Mouse (Mus musculus) right cerebral cortex, adult 2 months (tissue): ENCODE results near the gene Olfr1466.

Source experiments
- DNase-seq, 2 experiments: peaks; one replicate each; pipeline ENCODE4 v3.0.0; 2021 to 2022; ENCODE audit warnings: low spot score in 2 of 2

Olfr1466 gene

DNA sequence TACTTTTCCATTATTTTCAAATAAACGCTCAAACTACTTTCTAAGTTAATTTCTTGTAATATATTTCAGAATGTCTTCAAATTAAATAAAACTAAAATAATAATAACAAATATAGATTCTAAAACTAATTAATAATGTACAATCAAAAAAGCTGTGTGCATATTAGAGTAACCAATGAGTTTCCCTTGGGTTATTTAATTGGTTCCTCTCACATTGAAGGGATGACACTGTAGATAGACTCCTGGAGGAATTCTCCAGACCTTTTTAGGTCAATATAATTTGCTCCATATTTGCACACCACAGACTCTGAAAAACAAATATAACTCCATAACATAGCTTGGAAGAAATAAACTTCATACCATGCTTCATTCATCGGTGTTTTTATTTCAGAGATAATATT lies at the start of gene Olfr1466:
Gene Olfr1466 (plus strand): TSS at position 301 of the 400 bp plus-strand sequence.
- DNase-seq = no peak

DNA sequence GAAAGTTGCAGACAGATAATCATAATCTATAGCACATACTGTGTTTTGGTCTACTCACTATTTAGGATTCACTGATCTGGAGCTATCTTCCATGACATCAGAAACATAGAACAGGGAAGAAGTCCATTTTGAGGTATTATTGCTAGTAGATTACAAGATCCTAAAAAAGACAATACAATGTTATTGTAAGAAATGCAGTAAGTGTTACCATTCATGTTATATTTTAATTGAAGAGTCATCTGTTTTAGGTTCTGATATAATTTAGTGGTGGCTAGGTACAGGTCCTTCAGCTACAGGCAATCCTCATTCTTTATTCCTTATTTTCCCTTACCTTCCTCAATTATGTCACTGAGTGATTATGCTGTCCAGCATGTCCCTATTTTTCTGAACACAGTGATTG lies 23.2 kb upstream of the Olfr1466 start, which contains the start of gene Olfr1465:
Gene Olfr1465 (minus strand): TSS at position 101 of the 400 bp plus-strand sequence.
- no peak for DNase-seq

DNA sequence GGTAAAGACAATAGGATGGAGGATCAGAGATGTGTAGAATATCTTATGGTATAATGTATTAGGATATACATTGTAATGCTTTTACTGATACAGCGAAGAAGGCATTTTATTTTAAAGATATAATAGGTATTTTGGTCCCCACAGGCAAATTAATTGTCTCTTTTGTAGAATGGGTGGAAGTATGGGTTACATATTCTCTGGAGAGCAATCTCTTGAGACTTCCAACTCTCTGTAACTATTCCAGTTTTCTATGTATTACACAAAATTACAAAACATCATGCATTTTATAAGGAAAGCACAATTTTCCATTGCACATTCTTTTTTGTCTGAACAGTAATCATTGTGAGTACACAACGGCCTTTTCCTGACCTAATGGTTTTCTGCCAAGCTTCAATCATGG lies 23.3 kb downstream of the Olfr1466 start, which contains the start of gene Olfr1467:
Gene Olfr1467 (plus strand): TSS at position 301 of the 400 bp plus-strand sequence.
- DNase-seq = no peak
